Mouse (Mus musculus) stomach, postnatal 0 days (tissue): ENCODE results near the gene A4galt. TPM values are rescaled to one million over a fixed set of nuclear protein-coding genes. Genes with fewer than 3 reads are reported as not detected.

Source experiments
- ATAC-seq: fragments of 200-750 bp; cut with Nextera tagmentation; 2 replicates; pipeline ENCODE4 v1.8.0; 2017; ENCODE audit not compliant: low FRiP score, low TSS enrichment
- DNase-seq: peaks from one replicate; pipeline ENCODE4 v3.0.0-alpha.2; 2016; ENCODE audit warnings: low spot score
- H3K27ac ChIP-seq: fragments of 300-500 bp; sonication (generic); replicated peaks from 2 replicates; pipeline ENCODE4 v1.5.1; 2014; ENCODE audit warnings: mild to moderate bottlenecking, control low read depth
- H3K27me3 ChIP-seq: fragments of 300-500 bp; sonication (generic); 2 replicates; pipeline ENCODE4 v1.6.1; 2014; ENCODE audit warnings: low read length; ENCODE audit not compliant: control insufficient read depth, insufficient read depth
- H3K36me3 ChIP-seq: fragments of 300-500 bp; sonication (generic); 2 replicates; pipeline ENCODE4 v1.6.1; 2014; ENCODE audit warnings: low read length, mixed read lengths; ENCODE audit not compliant: control insufficient read depth, insufficient read depth
- H3K4me1 ChIP-seq: fragments of 300-500 bp; sonication (generic); replicated peaks from 2 replicates; pipeline ENCODE4 v1.6.1; 2014; ENCODE audit warnings: antibody characterized with exemption; ENCODE audit not compliant: control insufficient read depth, insufficient read depth
- H3K4me2 ChIP-seq: fragments of 300-500 bp; sonication (generic); replicated peaks from 2 replicates; pipeline ENCODE4 v1.6.1; 2014; ENCODE audit warnings: low read depth, mild to moderate bottlenecking, control low read depth, moderate library complexity
- H3K4me3 ChIP-seq: fragments of 300-500 bp; sonication (generic); 2 replicates; pipeline ENCODE4 v1.5.1; 2014; ENCODE audit warnings: low read depth, low read length, control low read depth
- H3K9ac ChIP-seq: fragments of 300-500 bp; sonication (generic); 2 replicates; pipeline ENCODE4 v1.6.1; 2014; ENCODE audit warnings: mild to moderate bottlenecking, low read length, control low read depth, mixed read lengths
- H3K9me3 ChIP-seq: fragments of 300-500 bp; sonication (generic); 2 replicates; pipeline ENCODE4 v1.6.1; 2016; ENCODE audit warnings: low read length; ENCODE audit not compliant: control insufficient read depth
- CTCF ChIP-seq: IDR thresholded peaks from 2 replicates; pipeline ENCODE4 v1.5.1; 2016; ENCODE audit warnings: antibody characterized with exemption, low read depth, mild to moderate bottlenecking, moderate library complexity
- EP300 ChIP-seq: optimal IDR thresholded peaks from 2 replicates; pipeline ENCODE3; 2016; ENCODE audit warnings: antibody characterized with exemption
- WGBS: fragments of 180-500 bp; shearing (Covaris S2); extraction: QIAGEN DNeasy Blood & Tissue Kit; methylation state at CpG from one replicate; pipeline ENCODE4 v1.1.7; 2014; 5-methylcytosine and 5-hydroxymethylcytosine counted together
- polyA plus RNA-seq: library from polyadenylated mRNA; unstranded; fragments of >200 nt; fragmentation: Nextera tagmentation; extraction: Ambion mirVana; gene quantifications from 2 replicates; pipeline ENCODE4 v1.2.1, GENCODE M21; 2015

A4galt gene
- polyA plus RNA-seq, 1 experiment from 2014 or later = 23.0 TPM

- no peak for TF ChIP-seq CTCF
- TF ChIP-seq EP300 = no peak
- Histone ChIP-seq H3K27ac (no peak overlapping the region), H3K4me2 (no peak overlapping the region), H3K9ac (no peak overlapping the region), H3K4me1 (no peaks in the 10 kb centered on the region), H3K4me3 (no peak overlapping the region), H3K36me3 (no peaks in the 10 kb centered on the region), H3K9me3 (no peaks in the 10 kb centered on the region), H3K27me3 (no peaks in the 10 kb centered on the region)
- WGBS = 79% methylated on average over 5 of the region's 5 CpGs
- ATAC-seq = no peak
- DNase-seq = no peak
These were observed 11.8 kb upstream of the A4galt start for GRCm38 (mm10) chr15:83263405-83263804.

- WGBS = 55% methylated on average over 13 of the region's 13 CpGs
- Histone ChIP-seq H3K4me3 (no peak overlapping the region), H3K4me2 (no peak overlapping the region), H3K27ac (no peak overlapping the region), H3K9me3 (no peaks in the 10 kb centered on the region), H3K27me3 (no peaks in the 10 kb centered on the region), H3K4me1 (no peaks in the 10 kb centered on the region), H3K36me3 (no peaks in the 10 kb centered on the region), H3K9ac (no peak overlapping the region)
- TF ChIP-seq EP300 (no peak), CTCF (no peak)
- ATAC-seq (no peak), DNase-seq (no peak)
These were observed 6.3 kb upstream of the A4galt start for GRCm38 (mm10) chr15:83257906-83258305.

- DNase-seq (no peak), ATAC-seq (no peak)
- TF ChIP-seq CTCF (no peak), EP300 (no peak)
- Histone ChIP-seq H3K27ac (no peak overlapping the region), H3K4me1 (no peaks in the 10 kb centered on the region), H3K27me3 (no peaks in the 10 kb centered on the region), H3K9ac (no peak overlapping the region), H3K4me2 (no peak overlapping the region), H3K36me3 (no peaks in the 10 kb centered on the region), H3K9me3 (no peaks in the 10 kb centered on the region), H3K4me3 (no peak overlapping the region)
- WGBS = 72% methylated on average over 4 of the region's 4 CpGs
These were observed 4.9 kb upstream of the A4galt start for GRCm38 (mm10) chr15:83256491-83256890.

GRCm38 (mm10) chr15:83255944-83256343, 4.4 kb upstream of the A4galt start:
- no peak overlapping the region for H3K9ac ChIP-seq
- H3K9me3 ChIP-seq = no peaks in the 10 kb centered on the region
- no peaks in the 10 kb centered on the region for H3K27me3 ChIP-seq
- no peaks in the 10 kb centered on the region for H3K36me3 ChIP-seq
- H3K4me3 ChIP-seq = no peak overlapping the region
- DNase-seq (no peak), ATAC-seq (no peak)
- H3K4me2 ChIP-seq = no peak overlapping the region
- no peak overlapping the region for H3K27ac ChIP-seq
- TF ChIP-seq CTCF (no peak), EP300 (no peak)
- H3K4me1 ChIP-seq = no peaks in the 10 kb centered on the region
- 73% methylated on average over 7 of the region's 7 CpGs for WGBS

- 96% methylated on average over 4 of the region's 4 CpGs for WGBS
- no peak overlapping the region for H3K27ac ChIP-seq
- no peak overlapping the region for H3K4me3 ChIP-seq
- TF ChIP-seq EP300 (no peak), CTCF (peak; percentile 56)
- H3K9me3 ChIP-seq = no peaks in the 10 kb centered on the region
- DNase-seq (no peak), ATAC-seq (no peak)
- no peaks in the 10 kb centered on the region for H3K36me3 ChIP-seq
- no peaks in the 10 kb centered on the region for H3K4me1 ChIP-seq
- H3K27me3 ChIP-seq = no peaks in the 10 kb centered on the region
- H3K9ac ChIP-seq = no peak overlapping the region
- H3K4me2 ChIP-seq = no peak overlapping the region
These were observed 3.7 kb upstream of the A4galt start for GRCm38 (mm10) chr15:83255191-83255782.

- no peak overlapping the region for H3K27ac ChIP-seq
- no peaks in the 10 kb centered on the region for H3K36me3 ChIP-seq
- H3K9ac ChIP-seq = no peak overlapping the region
- no peak overlapping the region for H3K4me3 ChIP-seq
- ATAC-seq (no peak), DNase-seq (no peak)
- no peak overlapping the region for H3K4me2 ChIP-seq
- WGBS = 59% methylated on average over 10 of the region's 10 CpGs
- H3K9me3 ChIP-seq = no peaks in the 10 kb centered on the region
- H3K4me1 ChIP-seq = no peaks in the 10 kb centered on the region
- TF ChIP-seq CTCF = no peak
- TF ChIP-seq EP300 = no peak
- H3K27me3 ChIP-seq = no peaks in the 10 kb centered on the region
These were observed 2.9 kb upstream of the A4galt start for GRCm38 (mm10) chr15:83254372-83255070.
